Mouse (Mus musculus) liver, postnatal 0 days (tissue): ENCODE results near the gene Ttc23l.

Source experiments
- CTCF ChIP-seq: sonication (generic); IDR thresholded peaks from 2 replicates; pipeline ENCODE4 v1.5.1; 2016; ENCODE audit warnings: antibody characterized with exemption, low read depth
- EP300 ChIP-seq: IDR thresholded peaks from 2 replicates; pipeline ENCODE4 v1.6.1; 2016; ENCODE audit warnings: antibody characterized with exemption, low read depth, mild to moderate bottlenecking

DNA sequence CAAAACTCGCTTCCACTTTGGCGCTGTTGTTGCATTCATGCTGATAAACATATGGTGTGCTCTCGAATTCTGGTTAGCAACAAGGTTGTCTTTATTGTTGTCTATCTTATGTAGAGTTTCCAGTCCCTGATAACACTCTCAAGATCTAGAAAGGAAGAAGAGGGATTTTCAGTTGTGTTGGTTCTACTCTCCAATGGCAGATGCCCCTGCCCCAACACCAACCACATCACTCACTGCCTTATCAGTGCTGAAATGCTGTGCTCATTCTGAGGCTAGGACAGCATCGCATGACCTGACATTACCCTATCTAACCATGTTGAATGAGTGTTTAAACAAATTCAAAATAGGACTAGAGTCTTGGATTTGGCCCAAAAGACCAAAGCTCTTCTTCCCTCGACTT lies 58.4 kb downstream of the Ttc23l start:
- TF ChIP-seq CTCF = no peak
- no peak for TF ChIP-seq EP300
